Mouse (Mus musculus) B cell, adult 67 days (primary cell): ENCODE measurements around the gene Tpbpb. TPM values are rescaled to one million over a fixed set of nuclear protein-coding genes. Genes with fewer than 3 reads are reported as not detected.

ENCODE experiments used
- total RNA-seq, 2 experiments: library from RNA; stranded (reverse); gene quantifications; 4 replicates each; pipeline ENCODE4 v1.2.4; 2023

Gene Tpbpb
- not detected for total RNA-seq

GRCm38 (mm10) chr13:60904780-60905179 lies at the start of gene Tpbpb:
TSS of gene Tpbpb (minus strand) at chr13:60904880.

GRCm38 (mm10) chr13:60941884-60942283 lies 37.2 kb upstream of the Tpbpb start, which contains the start of gene Tpbpa:
TSS of gene Tpbpa (minus strand) at chr13:60941984.

GRCm38 (mm10) chr13:60936500-60936901 lies 31.8 kb upstream of the Tpbpb start, which contains the start of the genes Gm49391 and Ctla2a:
TSS of gene Gm49391 (minus strand) at chr13:60936571.
TSS of gene Ctla2a (minus strand) at chr13:60936625.

GRCm38 (mm10) chr13:60935490-60935889 lies 30.8 kb upstream of the Tpbpb start, which contains the start of gene Gm49393:
TSS of gene Gm49393 (minus strand) at chr13:60935590.

GRCm38 (mm10) chr13:60897328-60897727 lies 7.4 kb downstream of the Tpbpb start, which contains the start of gene Ctla2b:
TSS of gene Ctla2b (minus strand) at chr13:60897447.

GRCm38 (mm10) chr13:60896794-60897193 lies 7.9 kb downstream of the Tpbpb start, which contains the start of gene Gm49392:
TSS of gene Gm49392 (minus strand) at chr13:60896894.

GRCm38 (mm10) chr13:60864281-60864680 lies 40.4 kb downstream of the Tpbpb start, which contains the start of gene 4930486L24Rik:
TSS of gene 4930486L24Rik (minus strand) at chr13:60864475.

Other genes starting within 250 kb of the Tpbpb start
- gene BC051665, start 118.5 kb downstream of the Tpbpb start, total RNA-seq: not detected
- not detected for gene Ctsll3, start 102.0 kb downstream of the Tpbpb start, total RNA-seq
- not detected for gene 4930486L24Rik, start 40.4 kb downstream of the Tpbpb start, total RNA-seq
- gene Gm49392, start 8.0 kb downstream of the Tpbpb start, total RNA-seq: not detected
- gene Ctla2b, start 7.4 kb downstream of the Tpbpb start, total RNA-seq: 1 to 10 TPM in 1 of 2 experiments, under 1 TPM in 1; 0.93 to 1.0 TPM
- not detected for gene Gm49393, start 30.7 kb upstream of the Tpbpb start, total RNA-seq
- gene Gm49391, start 31.7 kb upstream of the Tpbpb start, total RNA-seq: not detected
- 1 to 10 TPM in 1 of 2 experiments, not detected in 1; 1.9 TPM for gene Ctla2a, start 31.7 kb upstream of the Tpbpb start, total RNA-seq
- gene Tpbpa, start 37.1 kb upstream of the Tpbpb start, total RNA-seq: not detected
- gene Ctsj, start 101.1 kb upstream of the Tpbpb start, total RNA-seq: not detected
- gene Ctsq, start 135.8 kb upstream of the Tpbpb start, total RNA-seq: not detected